Mouse (Mus musculus) lung, embryonic 14.5 days (tissue): Measurements from ENCODE around the gene Dscam. TPM values are rescaled to one million over a fixed set of nuclear protein-coding genes. Genes with fewer than 3 reads are reported as not detected.

ENCODE experiments used
- ATAC-seq: fragments of 200-750 bp; cut with Nextera tagmentation; 2 replicates; pipeline ENCODE4 v1.8.0; 2017; ENCODE audit warnings: mild to moderate bottlenecking, moderate TSS enrichment, moderate library complexity; ENCODE audit not compliant: insufficient read depth
- DNase-seq: peaks from one replicate; pipeline ENCODE4 v3.0.0-alpha.2; 2015
- H3K27ac ChIP-seq: fragments of 300-500 bp; sonication (generic); 2 replicates; pipeline ENCODE4 v1.5.1; 2014; ENCODE audit warnings: low read depth, mild to moderate bottlenecking, moderate library complexity
- H3K27me3 ChIP-seq: fragments of 300-500 bp; sonication (generic); 2 replicates; pipeline ENCODE4 v1.6.1; 2014; ENCODE audit warnings: low read length, control low read depth; ENCODE audit not compliant: insufficient read depth
- H3K36me3 ChIP-seq: fragments of 300-500 bp; sonication (generic); 2 replicates; pipeline ENCODE4 v1.6.1; 2014; ENCODE audit warnings: control low read depth; ENCODE audit not compliant: insufficient read depth
- H3K4me1 ChIP-seq: fragments of 300-500 bp; sonication (generic); 2 replicates; pipeline ENCODE4 v1.6.1; 2014; ENCODE audit warnings: antibody characterized with exemption, control low read depth; ENCODE audit not compliant: insufficient read depth
- H3K4me2 ChIP-seq: fragments of 300-500 bp; sonication (generic); 2 replicates; pipeline ENCODE4 v1.6.1; 2014; ENCODE audit warnings: mild to moderate bottlenecking
- H3K4me3 ChIP-seq: fragments of 300-500 bp; sonication (generic); 2 replicates; pipeline ENCODE4 v1.5.1; 2014; ENCODE audit warnings: low read depth, low read length
- H3K9ac ChIP-seq: fragments of 300-500 bp; sonication (generic); 2 replicates; pipeline ENCODE4 v1.6.1; 2014
- H3K9me3 ChIP-seq: fragments of 300-500 bp; sonication (generic); 2 replicates; pipeline ENCODE4 v1.6.1; 2016; ENCODE audit warnings: low read depth, low read length, control low read depth
- CTCF ChIP-seq: IDR thresholded peaks from 2 replicates; pipeline ENCODE4 v1.5.1; 2016; ENCODE audit warnings: antibody characterized with exemption, low read depth
- WGBS: fragments of 180-500 bp; shearing (Covaris S2); extraction: QIAGEN DNeasy Blood & Tissue Kit; methylation state at CpG from one replicate; pipeline ENCODE4 v1.1.7; 2014; 5-methylcytosine and 5-hydroxymethylcytosine counted together
- polyA plus RNA-seq: library from polyadenylated mRNA; unstranded; fragments of >200 nt; fragmentation: Nextera tagmentation; extraction: Ambion mirVana; gene quantifications from 2 replicates; pipeline ENCODE4 v1.2.1, GENCODE M21; 2014

Gene Dscam
- polyA plus RNA-seq, 1 experiment from 2014 or later: not detected

DNA sequence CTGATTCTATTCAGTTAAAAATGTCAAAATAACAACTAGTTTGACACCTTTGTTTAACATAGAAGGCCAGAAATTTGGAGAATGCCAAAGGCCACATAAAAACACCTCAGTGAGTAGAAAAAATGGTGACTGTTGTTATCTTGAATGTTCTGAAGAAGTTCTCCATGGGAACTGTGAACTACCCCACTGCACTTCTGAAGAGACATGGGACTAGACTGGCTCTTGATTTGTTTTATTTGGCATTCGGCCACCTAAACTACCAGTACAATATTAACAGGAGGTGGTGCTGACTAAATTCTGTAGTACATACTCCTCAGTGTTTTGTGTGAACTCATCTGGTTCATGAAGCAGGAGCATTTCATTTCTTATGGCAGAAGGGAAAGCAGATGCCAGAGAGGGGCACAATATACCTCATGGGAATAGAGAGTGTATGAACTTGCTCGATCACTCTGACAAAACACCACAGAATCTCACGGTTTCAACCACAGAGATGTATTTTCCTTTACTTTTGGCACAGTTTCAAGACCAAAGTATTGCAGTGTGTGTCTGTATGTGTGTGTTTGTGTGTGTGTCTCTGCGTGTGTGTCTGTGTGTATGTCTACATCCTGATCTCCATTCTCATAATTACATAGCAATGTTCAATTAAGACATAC is 94.5 kb downstream of the Dscam start:
- Histone ChIP-seq H3K27me3 (no peaks in the 10 kb centered on the region), H3K4me1 (no peaks in the 10 kb centered on the region), H3K9me3 (no peaks in the 10 kb centered on the region), H3K4me3 (no peak overlapping the region), H3K9ac (no peak overlapping the region), H3K27ac (no peak overlapping the region), H3K4me2 (no peak overlapping the region), H3K36me3 (no peaks in the 10 kb centered on the region)
- DNase-seq (peak; percentile 61), ATAC-seq (peak; percentile 65; the same call in 1 of the 2 replicates)
- TF ChIP-seq CTCF: no peak
- WGBS: 65% methylated on average over 4 of the region's 4 CpGs

DNA sequence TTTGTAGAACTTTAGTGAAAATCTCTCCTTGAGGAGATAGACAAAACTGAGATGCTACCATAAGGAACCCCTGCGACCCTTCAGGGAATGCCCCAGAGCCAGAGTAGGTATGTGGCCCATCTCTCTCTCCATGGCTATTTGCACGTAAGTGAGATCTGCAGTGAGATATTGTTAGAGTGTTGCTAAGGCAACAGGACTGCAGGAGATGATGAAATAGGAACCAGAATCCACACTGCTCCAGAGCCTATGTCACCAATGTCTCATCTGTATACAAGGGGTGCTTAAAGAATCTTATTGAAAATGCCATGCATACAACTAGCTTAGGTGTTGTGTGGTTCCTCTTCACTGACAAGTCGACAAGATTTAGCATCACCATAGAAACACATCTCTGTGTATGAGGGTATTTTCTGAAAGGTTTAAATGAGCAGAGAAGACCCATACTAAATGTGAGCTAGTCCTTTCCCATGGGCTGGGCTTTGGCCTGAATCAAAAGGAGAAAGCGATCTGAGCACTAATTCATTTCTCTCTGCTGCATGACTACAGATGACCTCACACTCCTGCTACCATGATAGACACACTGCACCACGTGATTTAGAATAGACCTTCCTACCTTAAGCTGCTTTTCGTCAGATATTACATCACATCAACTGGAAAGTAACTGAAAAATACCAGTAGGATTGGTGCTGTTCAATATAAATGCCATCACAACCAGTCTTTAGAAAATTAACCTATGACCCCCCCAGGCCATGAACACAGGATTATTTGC is 95.2 kb downstream of the Dscam start:
- Histone ChIP-seq H3K4me1 (no peaks in the 10 kb centered on the region), H3K9ac (no peak overlapping the region)

DNA sequence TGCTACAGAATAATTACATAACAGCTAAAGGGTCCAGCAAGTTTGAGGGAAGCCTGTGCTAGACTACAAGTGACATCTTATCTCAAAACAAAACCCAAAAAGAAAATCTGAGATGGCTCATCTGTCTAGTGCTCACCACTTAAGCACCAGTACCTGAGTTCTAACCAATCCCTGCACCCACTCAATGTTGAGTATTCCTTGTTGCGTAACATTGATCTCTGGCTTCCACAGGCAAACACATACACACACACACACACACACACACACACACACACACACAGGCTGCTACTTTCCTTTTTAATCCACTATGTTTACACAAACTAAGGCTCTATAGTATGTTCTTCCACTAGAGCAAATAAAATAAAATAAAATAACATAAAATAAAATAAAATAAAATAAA is 96.7 kb downstream of the Dscam start:
- 88% methylated on average over 1 of the region's 1 CpGs for WGBS
- no peak overlapping the region for H3K9ac ChIP-seq
- no peaks in the 10 kb centered on the region for H3K27me3 ChIP-seq
- no peaks in the 10 kb centered on the region for H3K4me1 ChIP-seq
- no peak for ATAC-seq
- H3K9me3 ChIP-seq: no peaks in the 10 kb centered on the region
- no peaks in the 10 kb centered on the region for H3K36me3 ChIP-seq
- H3K27ac ChIP-seq: no peak overlapping the region
- DNase-seq: no peak
- no peak overlapping the region for H3K4me3 ChIP-seq
- no peak overlapping the region for H3K4me2 ChIP-seq
- TF ChIP-seq CTCF: no peak

More for the DNA sequence above, 95.2 kb downstream of the Dscam start:
- DNase-seq (no peak), ATAC-seq (no peak)
- H3K27me3 ChIP-seq: no peaks in the 10 kb centered on the region
- no peaks in the 10 kb centered on the region for H3K9me3 ChIP-seq
- H3K4me2 ChIP-seq: no peak overlapping the region
- TF ChIP-seq CTCF: no peak
- 60% methylated on average over 6 of the region's 6 CpGs for WGBS
- H3K4me3 ChIP-seq: no peak overlapping the region
- H3K27ac ChIP-seq: no peak overlapping the region
- H3K36me3 ChIP-seq: no peaks in the 10 kb centered on the region

DNA sequence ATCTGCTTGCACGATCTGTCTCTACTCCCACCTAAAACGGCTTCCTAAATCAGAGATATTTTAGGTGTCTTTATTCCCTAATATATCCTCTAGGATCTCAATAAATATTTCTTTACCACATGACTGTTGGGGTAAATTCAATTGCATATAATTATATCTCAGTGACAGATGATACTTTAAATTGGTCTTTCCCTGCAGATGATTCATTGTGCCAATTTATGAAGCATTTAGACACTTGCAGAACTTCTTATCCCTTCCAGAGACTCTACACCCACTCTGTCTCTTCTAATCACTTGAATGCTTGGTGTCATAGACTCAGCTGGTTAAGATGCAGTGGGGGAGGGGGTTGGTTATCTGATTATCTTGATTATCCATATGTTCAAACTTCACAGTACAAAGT is 97.9 kb downstream of the Dscam start:
- WGBS: 88% methylated on average over 2 of the region's 2 CpGs

DNA sequence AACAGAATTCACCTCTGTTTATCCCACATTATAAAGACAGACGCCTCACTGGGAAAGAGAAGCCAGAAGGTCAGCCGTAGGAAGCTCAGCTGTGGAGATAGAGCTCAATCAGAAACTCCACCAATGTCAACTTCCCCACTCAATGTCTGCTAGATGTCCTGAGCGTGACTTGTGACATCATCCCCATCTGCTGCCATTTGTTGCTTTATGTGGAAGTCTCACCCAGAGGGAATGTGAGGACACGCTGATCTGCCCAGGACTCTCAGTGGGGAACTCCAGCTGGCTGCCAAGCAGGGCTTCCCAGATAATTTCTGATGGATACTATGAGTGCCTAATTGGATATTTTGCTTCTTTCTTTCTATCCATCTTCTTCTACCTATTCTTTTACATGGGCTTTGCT is 103.7 kb downstream of the Dscam start:
- no peak for DNase-seq
- no peak overlapping the region for H3K4me3 ChIP-seq
- no peak overlapping the region for H3K27ac ChIP-seq
- ATAC-seq: no peak
- H3K9ac ChIP-seq: no peak overlapping the region
- no peak overlapping the region for H3K4me2 ChIP-seq
- no peaks in the 10 kb centered on the region for H3K27me3 ChIP-seq
- no peaks in the 10 kb centered on the region for H3K36me3 ChIP-seq
- no peaks in the 10 kb centered on the region for H3K9me3 ChIP-seq
- WGBS: 46% methylated on average over 4 of the region's 4 CpGs
- TF ChIP-seq CTCF: no peak
- no peaks in the 10 kb centered on the region for H3K4me1 ChIP-seq

More for the DNA sequence above, 97.9 kb downstream of the Dscam start:
- no peaks in the 10 kb centered on the region for H3K27me3 ChIP-seq
- no peak overlapping the region for H3K9ac ChIP-seq
- DNase-seq (no peak), ATAC-seq (no peak)
- no peaks in the 10 kb centered on the region for H3K4me1 ChIP-seq
- no peak overlapping the region for H3K4me2 ChIP-seq
- no peak for TF ChIP-seq CTCF
- no peaks in the 10 kb centered on the region for H3K36me3 ChIP-seq
- H3K27ac ChIP-seq: no peak overlapping the region
- no peak overlapping the region for H3K4me3 ChIP-seq
- H3K9me3 ChIP-seq: no peaks in the 10 kb centered on the region

DNA sequence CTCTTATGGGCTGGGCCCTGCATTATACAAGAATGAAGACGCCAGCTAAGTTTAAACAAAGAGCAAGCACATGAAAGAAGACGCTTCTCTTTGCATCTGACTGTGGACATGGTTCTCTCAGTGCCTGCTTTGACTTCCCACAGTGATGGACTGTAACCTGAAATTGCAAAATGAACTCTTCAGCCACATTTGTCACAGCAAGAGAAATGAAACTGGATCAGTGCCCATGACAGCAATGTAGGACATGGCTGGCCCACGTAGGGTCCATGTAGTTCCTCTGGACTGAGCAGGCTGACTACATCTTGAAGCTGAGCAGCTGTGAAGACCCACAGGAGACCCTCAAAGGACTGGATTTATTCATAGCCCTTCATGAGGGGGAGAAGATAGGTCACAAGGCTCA is 108.3 kb downstream of the Dscam start:
- DNase-seq (no peak), ATAC-seq (no peak)
- TF ChIP-seq CTCF: no peak
- Histone ChIP-seq H3K27me3 (no peaks in the 10 kb centered on the region), H3K4me3 (no peak overlapping the region), H3K9me3 (no peaks in the 10 kb centered on the region), H3K4me1 (no peaks in the 10 kb centered on the region), H3K36me3 (no peaks in the 10 kb centered on the region), H3K4me2 (no peak overlapping the region), H3K27ac (no peak overlapping the region), H3K9ac (no peak overlapping the region)
- WGBS: 74% methylated on average over 3 of the region's 3 CpGs

DNA sequence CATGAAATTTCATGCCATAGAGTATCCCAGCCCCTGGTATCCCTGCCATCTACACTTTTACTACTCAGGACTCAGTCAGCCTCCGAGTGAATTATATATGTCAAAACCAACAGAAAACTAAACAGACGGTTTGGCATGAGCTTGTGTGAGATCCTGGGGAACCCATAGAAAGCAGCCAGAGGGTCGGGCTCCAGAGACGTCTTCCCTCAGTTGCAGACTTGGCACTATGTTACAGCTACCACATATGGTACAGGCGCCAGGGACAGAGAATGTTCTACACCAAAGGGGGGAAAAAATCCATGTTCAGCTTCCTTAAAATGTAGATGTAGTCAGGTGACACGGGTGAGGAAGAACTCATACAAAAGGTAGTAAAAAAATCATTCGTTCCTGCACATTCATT is 109.2 kb downstream of the Dscam start:
- Histone ChIP-seq H3K27ac (no peak overlapping the region), H3K9ac (no peak overlapping the region), H3K4me1 (no peaks in the 10 kb centered on the region), H3K9me3 (no peaks in the 10 kb centered on the region), H3K4me2 (no peak overlapping the region), H3K36me3 (no peaks in the 10 kb centered on the region), H3K27me3 (no peaks in the 10 kb centered on the region), H3K4me3 (no peak overlapping the region)
- no peak for ATAC-seq
- TF ChIP-seq CTCF: no peak
- no peak for DNase-seq
- WGBS: 81% methylated on average over 7 of the region's 7 CpGs
